Mouse (Mus musculus) spleen, adult 2 months (tissue): ENCODE data around the gene Cacna2d3.

Experiments
- CTCF ChIP-seq: fragments of 200-500 bp; IDR thresholded peaks from 2 replicates; pipeline ENCODE4 v1.5.1; 2011; ENCODE audit warnings: mild to moderate bottlenecking, inconsistent platforms; ENCODE audit not compliant: insufficient read depth, insufficient read length, insufficient replicate concordance; ENCODE audit errors: extremely low read depth
- POLR2A ChIP-seq: fragments of 200-500 bp; IDR thresholded peaks from 2 replicates; pipeline ENCODE4 v1.6.1; 2011; ENCODE audit warnings: low read depth, low read length, inconsistent platforms

DNA sequence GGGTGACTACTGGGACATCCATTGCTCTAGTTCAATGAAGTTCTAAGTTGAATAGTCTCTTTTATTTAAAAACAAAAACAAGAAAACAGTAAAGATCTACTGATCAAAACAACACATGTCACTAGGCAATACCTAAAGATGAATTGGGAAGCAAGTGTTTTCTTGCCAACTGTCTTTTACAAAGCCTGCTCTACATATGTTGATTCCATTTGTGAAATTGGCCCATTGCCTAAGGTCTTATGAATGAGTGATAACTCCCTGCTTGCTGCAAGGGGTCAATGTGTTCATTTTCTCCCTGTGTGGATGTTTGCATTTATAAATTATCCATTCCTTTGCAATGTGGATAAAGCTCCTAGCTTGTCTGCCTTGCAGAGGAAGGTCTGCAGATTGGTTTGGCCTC lies 591.2 kb downstream of the Cacna2d3 start:
- TF ChIP-seq CTCF, result no peak
- TF ChIP-seq POLR2A, result no peak
